Mouse (Mus musculus) stomach, postnatal 0 days (tissue): Measurements from ENCODE around the gene Crnn.
A peak's percentile ranks its signal among the peaks of the same experiment; 100 is the strongest.

Experiments
- CTCF ChIP-seq: IDR thresholded peaks from 2 replicates; pipeline ENCODE4 v1.5.1; 2016; ENCODE audit warnings: antibody characterized with exemption, low read depth, mild to moderate bottlenecking, moderate library complexity
- EP300 ChIP-seq: optimal IDR thresholded peaks from 2 replicates; pipeline ENCODE3; 2016; ENCODE audit warnings: antibody characterized with exemption

DNA sequence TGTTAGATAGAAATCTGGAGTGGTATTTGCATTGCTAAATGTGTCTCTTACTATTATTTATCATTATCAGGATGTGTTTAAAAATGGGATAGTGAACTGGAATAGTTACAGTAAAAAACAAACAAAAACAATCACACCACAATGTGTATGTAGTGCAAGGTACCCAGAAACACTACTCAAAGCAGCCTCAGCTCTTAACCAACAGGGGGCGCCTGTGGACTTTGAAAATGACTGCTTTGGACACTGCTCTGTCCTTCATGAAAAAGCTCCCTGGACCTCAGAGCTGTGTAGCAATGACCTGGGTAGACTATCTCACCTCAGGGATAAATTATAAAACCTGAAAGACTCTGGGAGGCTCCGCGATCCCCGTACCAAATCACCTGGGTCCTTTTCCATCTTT is 25.5 kb upstream of the Crnn start:
- peak; percentile 59 for TF ChIP-seq CTCF
- no peak for TF ChIP-seq EP300
